Mouse (Mus musculus): ENCODE data around the gene Mrps21. TPM values are rescaled to one million over a fixed set of nuclear protein-coding genes. Genes with fewer than 3 reads are reported as not detected.
"Not testable (repeated sequence)": the region's sequence is repeated elsewhere in the genome, so short reads cannot be mapped to it uniquely, and the experiment has no call there.

Mrps21 gene
- total RNA-seq (2014; fragmentation: Nextera tagmentation) (40.2 and 41.8 TPM in 2 replicates), total RNA-seq (2017) (624 and 639 TPM in 2 replicates), polyA plus RNA-seq (2012) (43.8 and 190 TPM in 2 replicates)

DNA sequence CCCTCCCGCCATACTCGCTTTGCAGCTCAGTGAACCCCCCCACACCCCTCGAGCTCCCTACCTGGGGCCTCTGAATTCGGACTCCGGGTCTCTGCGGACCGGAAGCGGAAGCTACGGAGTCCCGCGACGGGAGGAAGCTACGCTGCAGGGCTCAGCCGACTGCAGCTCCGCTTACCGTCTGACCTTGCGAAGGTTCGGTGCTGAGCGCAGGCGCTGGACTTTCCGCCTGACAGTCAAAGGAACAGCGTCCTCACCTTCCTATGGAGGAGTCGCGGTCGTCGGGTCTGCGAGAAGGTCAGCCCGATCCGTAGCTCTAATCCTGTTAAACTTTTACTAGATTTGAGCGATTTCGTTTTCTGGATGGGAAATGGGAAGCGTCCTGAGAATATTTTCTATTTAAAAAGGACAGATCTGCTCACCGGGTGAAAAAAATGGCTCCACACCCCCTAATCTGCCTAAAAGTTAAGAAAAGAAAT is at the start of gene Mrps21:
Gene Mrps21 (minus strand): TSS at position 128 of the 476 bp plus-strand sequence.
- Histone ChIP-seq H3K9me3 (replicated peaks) (no peaks in the 10 kb centered on the region), H3K27me3 (ENCODE audit: insufficient read depth, low read length) (no peaks in the 10 kb centered on the region), H3K4me1 (ENCODE audit: insufficient read depth, low read depth, low read length) (peaks cover 44% of the 10 kb centered on the region), H3K36me3 (replicated peaks) (peaks cover 64% of the 10 kb centered on the region), H3K4me3 (ENCODE audit: low read depth, low read length) (peak within 1 kb of the TSS; percentile 74)
- TF ChIP-seq CTCF (IDR thresholded peaks at IDR 0.05; ENCODE audit: low read depth, low read length): no peak
- TF ChIP-seq GATA1 (IDR thresholded peaks at IDR 0.05; ENCODE audit: borderline replicate concordance, low read length): no peak
- no peak for TF ChIP-seq TAL1 (conservative IDR thresholded peaks at IDR 0.05; ENCODE audit: low read depth, low read length)
- no peak for TF ChIP-seq GATA2 (IDR thresholded peaks at IDR 0.05; ENCODE audit: borderline replicate concordance, low read depth, low read length)
- ATAC-seq (ENCODE audit: extremely low read depth, insufficient number of reproducible peaks, low FRiP score, poor library complexity, severe bottlenecking) (peak; percentile 95), DNase-seq (ENCODE audit: low spot score) (peak; percentile 89)

DNA sequence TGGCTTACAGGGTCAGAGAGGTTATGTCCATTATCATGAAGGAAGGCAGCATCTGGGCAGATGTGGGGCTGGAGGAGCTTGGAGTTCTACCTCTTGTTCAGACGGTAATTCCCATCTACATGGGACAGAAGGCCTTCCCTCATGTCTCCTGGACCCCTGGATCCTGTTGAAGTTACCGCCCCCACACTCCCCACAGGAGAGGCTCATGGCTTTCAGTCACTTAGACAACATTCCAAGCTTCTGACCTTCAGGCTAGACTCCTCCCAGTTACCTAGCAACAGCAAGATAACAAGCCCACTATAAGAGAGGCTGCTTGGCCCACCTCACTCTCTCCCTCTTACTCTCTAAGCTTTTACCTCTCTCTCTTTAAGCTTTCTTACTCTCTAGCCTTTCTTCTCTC is 49.2 kb upstream of the Mrps21 start:
- not testable (repeated sequence) for H3K9me3 ChIP-seq (replicated peaks); H3K4me3 ChIP-seq (ENCODE audit: low read depth, low read length); DNase-seq (ENCODE audit: low spot score); H3K36me3 ChIP-seq (replicated peaks); ATAC-seq (ENCODE audit: extremely low read depth, insufficient number of reproducible peaks, low FRiP score, poor library complexity, severe bottlenecking)
- peaks cover 22% of the 10 kb centered on the region for H3K27me3 ChIP-seq (ENCODE audit: insufficient read depth, low read length)
- H3K4me1 ChIP-seq (ENCODE audit: insufficient read depth, low read depth, low read length): peaks cover 16% of the 10 kb centered on the region

DNA sequence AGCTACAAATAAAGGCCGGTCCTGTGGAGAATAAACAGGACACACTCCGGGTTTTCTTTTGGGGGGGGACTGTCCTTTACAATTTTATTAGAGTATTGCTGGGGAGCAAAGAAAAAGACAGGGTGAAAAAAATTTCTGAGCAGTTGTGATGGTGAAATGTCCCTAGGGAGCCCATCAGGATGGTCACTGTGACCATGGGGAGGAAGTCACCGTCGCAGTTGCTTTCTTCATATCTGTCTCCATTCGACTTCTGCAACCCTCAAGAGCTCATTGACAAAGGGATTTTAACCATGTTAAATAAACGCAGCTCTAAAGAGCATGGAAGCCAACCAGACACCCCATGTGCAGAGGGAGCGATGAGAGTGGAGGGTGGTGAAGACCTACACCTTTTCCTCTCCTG is 45.4 kb upstream of the Mrps21 start:
- H3K9me3 ChIP-seq (replicated peaks): no peaks in the 10 kb centered on the region
- no peak for DNase-seq (ENCODE audit: low spot score)
- no peak overlapping the region for H3K4me3 ChIP-seq (ENCODE audit: low read depth, low read length)
- no peaks in the 10 kb centered on the region for H3K36me3 ChIP-seq (replicated peaks)
- ATAC-seq (ENCODE audit: extremely low read depth, insufficient number of reproducible peaks, low FRiP score, poor library complexity, severe bottlenecking): no peak
- H3K4me1 ChIP-seq (ENCODE audit: insufficient read depth, low read depth, low read length): peaks cover 18% of the 10 kb centered on the region
- TF ChIP-seq GATA2 (IDR thresholded peaks at IDR 0.05; ENCODE audit: borderline replicate concordance, low read depth, low read length): no peak
- no peak for TF ChIP-seq CTCF (IDR thresholded peaks at IDR 0.05; ENCODE audit: low read depth, low read length)
- no peak for TF ChIP-seq GATA1 (IDR thresholded peaks at IDR 0.05; ENCODE audit: borderline replicate concordance, low read length)
- H3K27me3 ChIP-seq (ENCODE audit: insufficient read depth, low read length): peaks cover 19% of the 10 kb centered on the region

DNA sequence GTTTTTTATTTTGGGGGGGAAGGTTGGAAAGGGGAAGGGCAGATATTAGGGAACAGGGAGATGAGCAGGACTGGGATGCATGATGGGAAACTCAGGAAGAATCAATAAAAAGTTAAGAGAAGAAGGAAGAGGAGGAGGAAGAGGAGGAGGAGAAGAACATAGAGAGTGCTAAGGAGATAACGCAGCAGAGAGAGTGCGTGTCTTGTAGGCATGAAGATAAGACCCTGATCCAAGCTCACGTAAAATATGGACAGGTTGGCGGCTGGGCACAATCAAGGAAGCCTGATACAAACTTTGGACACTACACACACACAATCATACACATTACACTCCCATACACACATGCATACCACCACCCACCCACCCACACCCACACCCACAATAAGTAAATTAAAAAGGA is 43.4 kb upstream of the Mrps21 start:
- Histone ChIP-seq H3K9me3 (replicated peaks) (no peaks in the 10 kb centered on the region), H3K36me3 (replicated peaks) (no peaks in the 10 kb centered on the region), H3K4me1 (ENCODE audit: insufficient read depth, low read depth, low read length) (peaks cover 17% of the 10 kb centered on the region), H3K27me3 (ENCODE audit: insufficient read depth, low read length) (peaks cover 17% of the 10 kb centered on the region), H3K4me3 (ENCODE audit: low read depth, low read length) (no peak overlapping the region)
- no peak for TF ChIP-seq GATA2 (IDR thresholded peaks at IDR 0.05; ENCODE audit: borderline replicate concordance, low read depth, low read length)
- no peak for TF ChIP-seq TAL1 (conservative IDR thresholded peaks at IDR 0.05; ENCODE audit: low read depth, low read length)
- no peak for TF ChIP-seq CTCF (IDR thresholded peaks at IDR 0.05; ENCODE audit: low read depth, low read length)
- TF ChIP-seq POLR2AphosphoS5 (IDR thresholded peaks at IDR 0.05; ENCODE audit: insufficient replicate concordance, low read depth, low read length): no peak
- no peak for TF ChIP-seq GATA1 (IDR thresholded peaks at IDR 0.05; ENCODE audit: borderline replicate concordance, low read length)
- DNase-seq (ENCODE audit: low spot score) (no peak), ATAC-seq (ENCODE audit: extremely low read depth, insufficient number of reproducible peaks, low FRiP score, poor library complexity, severe bottlenecking) (no peak)

DNA sequence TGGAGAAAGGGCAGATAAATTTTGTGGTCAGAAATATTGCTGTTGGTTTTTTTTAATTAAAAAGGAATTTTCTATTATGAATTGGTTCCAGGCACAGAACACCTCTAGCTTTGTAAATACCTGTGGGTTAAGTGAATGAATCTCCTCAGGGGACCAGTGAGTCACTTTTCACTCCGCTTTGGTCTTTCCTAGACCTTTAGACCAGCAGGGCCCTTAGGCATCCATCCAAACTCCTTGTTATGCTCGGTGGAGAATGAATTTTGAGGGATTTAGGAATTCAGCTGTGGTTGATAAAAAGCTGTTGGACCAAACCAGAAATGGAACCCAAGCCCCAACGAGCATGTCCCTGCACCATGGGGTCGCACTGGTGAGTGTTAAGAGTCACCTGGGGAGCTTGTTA is 36.3 kb upstream of the Mrps21 start:
- H3K36me3 ChIP-seq (replicated peaks): no peaks in the 10 kb centered on the region
- TF ChIP-seq GATA1 (IDR thresholded peaks at IDR 0.05; ENCODE audit: borderline replicate concordance, low read length) (no peak), GATA2 (IDR thresholded peaks at IDR 0.05; ENCODE audit: borderline replicate concordance, low read depth, low read length) (no peak), TAL1 (conservative IDR thresholded peaks at IDR 0.05; ENCODE audit: low read depth, low read length) (no peak), CTCF (IDR thresholded peaks at IDR 0.05; ENCODE audit: low read depth, low read length) (no peak), POLR2AphosphoS5 (IDR thresholded peaks at IDR 0.05; ENCODE audit: insufficient replicate concordance, low read depth, low read length) (no peak)
- no peak for ATAC-seq (ENCODE audit: extremely low read depth, insufficient number of reproducible peaks, low FRiP score, poor library complexity, severe bottlenecking)
- DNase-seq (ENCODE audit: low spot score): no peak
- peaks cover 39% of the 10 kb centered on the region for H3K4me1 ChIP-seq (ENCODE audit: insufficient read depth, low read depth, low read length)
- H3K27me3 ChIP-seq (ENCODE audit: insufficient read depth, low read length): peaks cover 52% of the 10 kb centered on the region
- H3K9me3 ChIP-seq (replicated peaks): no peaks in the 10 kb centered on the region
- H3K4me3 ChIP-seq (ENCODE audit: low read depth, low read length): no peak overlapping the region

DNA sequence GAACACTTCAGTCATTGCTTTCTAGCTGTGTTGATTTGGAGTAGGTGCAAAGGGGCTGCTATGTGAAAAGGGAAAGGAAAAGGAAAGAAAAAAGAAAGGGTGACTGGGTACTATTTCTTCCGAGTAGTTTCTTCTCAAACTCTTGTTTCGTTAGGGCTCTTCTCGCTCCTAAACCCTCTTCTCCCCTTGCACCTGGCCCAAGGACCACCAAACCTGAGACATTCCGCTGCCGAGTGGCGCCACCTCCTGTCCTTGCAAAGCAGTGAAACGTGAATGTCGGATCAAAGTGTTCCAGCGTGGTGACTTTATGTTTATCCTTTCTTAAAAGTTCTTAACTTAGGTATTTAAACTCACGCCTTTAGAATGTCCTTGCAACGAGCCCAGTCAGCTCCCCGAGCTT is 35.5 kb upstream of the Mrps21 start:
- Histone ChIP-seq H3K4me1 (ENCODE audit: insufficient read depth, low read depth, low read length) (peaks cover 39% of the 10 kb centered on the region), H3K27me3 (ENCODE audit: insufficient read depth, low read length) (peaks cover 59% of the 10 kb centered on the region), H3K4me3 (ENCODE audit: low read depth, low read length) (peak overlapping the region; percentile 40; the same call in 1 of the 2 replicates), H3K36me3 (replicated peaks) (no peaks in the 10 kb centered on the region), H3K9me3 (replicated peaks) (no peaks in the 10 kb centered on the region)
- TF ChIP-seq CTCF (IDR thresholded peaks at IDR 0.05; ENCODE audit: low read depth, low read length): no peak
- no peak for TF ChIP-seq GATA1 (IDR thresholded peaks at IDR 0.05; ENCODE audit: borderline replicate concordance, low read length)
- TF ChIP-seq TAL1 (conservative IDR thresholded peaks at IDR 0.05; ENCODE audit: low read depth, low read length): no peak
- TF ChIP-seq POLR2AphosphoS5 (IDR thresholded peaks at IDR 0.05; ENCODE audit: insufficient replicate concordance, low read depth, low read length): no peak
- TF ChIP-seq GATA2 (IDR thresholded peaks at IDR 0.05; ENCODE audit: borderline replicate concordance, low read depth, low read length): no peak
- ATAC-seq (ENCODE audit: extremely low read depth, insufficient number of reproducible peaks, low FRiP score, poor library complexity, severe bottlenecking) (no peak), DNase-seq (ENCODE audit: low spot score) (no peak)
